Comparison of ENCODE assay signal across 9 mouse cellular contexts in genomic region chr10:60066524-60066923, GRCm38 (mm10). TPM values are rescaled to one million over a fixed set of nuclear protein-coding genes. Genes with fewer than 3 reads are reported as not detected.
A peak's percentile ranks its signal among the peaks of the same experiment; 100 is the strongest.
DNase-seq lines count a peak whose midpoint lies in the region; ATAC-seq lines count a peak whose summit lies in the region.
"Had no signal": no experiment of that assay in that cellular context is flagged by ENCODE, and none has a peak within 500 bp of the region (broad histone marks: within the 10 kb centered on the region; RNA-seq: fewer than 3 reads in every experiment).

No protein-coding gene starts in this region.

- no peak overlapping the region for H3K4me3 ChIP-seq in heart, embryonic 10.5 days
- H3K4me3 ChIP-seq: embryonic facial prominence, embryonic 12.5 days had no signal

- peak; percentile 17 to 18 for DNase-seq in heart, adult 9 months (ENCODE audit: low spot score in 2 of 2)
- DNase-seq in heart, embryonic 10.5 days (ENCODE audit: low spot score), result no peak
- DNase-seq in CD4-positive helper T cell, adult 2 months (ENCODE audit: low read depth, low spot score), result peak; percentile 53
- peak; percentile 67 for DNase-seq in ZHBTc4 (ENCODE audit: low read depth, low spot score)
- DNase-seq in left cerebral cortex, postnatal 4 days, result peak; percentile 32
- peak; percentile 72 for DNase-seq in retina, embryonic 14.5 days (ENCODE audit: low spot score)
- DNase-seq in gastrocnemius, postnatal 14 days, result no peak

- intact Hi-C loops in left cerebral cortex, postnatal 4 days (cut with DNase I), result no loop called here
- intact Hi-C loops in gastrocnemius, postnatal 14 days (cut with DNase I; ENCODE audit: low total_unique reads), result loop anchor here (5.0 kb wide), 1 partner anchor 174 kb away; no protein-coding TSS in a partner anchor

- H3K36me3 ChIP-seq in heart, embryonic 10.5 days, result peaks cover 3% of the 10 kb centered on the region; the same call in 1 of the 2 replicates

- peaks cover 4% of the 10 kb centered on the region for H3K4me1 ChIP-seq in heart, embryonic 10.5 days
- H3K4me1 ChIP-seq: embryonic facial prominence, embryonic 12.5 days had no signal

- WGBS in heart, embryonic 10.5 days, result 67% methylated on average over 3 of the region's 3 CpGs

- H3K9me3 ChIP-seq in heart, embryonic 10.5 days, result no peaks in the 10 kb centered on the region
- H3K9me3 ChIP-seq: embryonic facial prominence, embryonic 12.5 days had no signal

- no peak overlapping the region for H3K27ac ChIP-seq in heart, embryonic 10.5 days
- H3K27ac ChIP-seq: embryonic facial prominence, embryonic 12.5 days had no signal

- H3K27me3 ChIP-seq in heart, embryonic 10.5 days (ENCODE audit: insufficient read depth, poor library complexity, severe bottlenecking), result peaks cover 22% of the 10 kb centered on the region
- H3K27me3 ChIP-seq: embryonic facial prominence, embryonic 12.5 days had no signal

- peak; percentile 64; the same call in 1 of the 2 replicates for ATAC-seq in erythroid progenitor cell, adult 5-6 weeks (replicated peaks; ENCODE audit: low FRiP score, poor library complexity, severe bottlenecking)

RNA-seq across cellular contexts. Expression of gene Spock2, which starts 39.5 kb away (rescaled TPM):
- polyA plus RNA-seq in heart, embryonic 10.5 days (2016; fragmentation: Nextera tagmentation; extraction: Ambion mirVana), result 0.65 and 0.85 TPM in 2 replicates
- not detected in 2 replicates for total RNA-seq in erythroid progenitor cell, adult 5-6 weeks (2015; ENCODE audit: low replicate concordance)
- not detected in 2 replicates for total RNA-seq in erythroid progenitor cell, adult 5-6 weeks (2017; ENCODE audit: low replicate concordance)
- total RNA-seq in left cerebral cortex, postnatal 4 days (2021), result 100 to 1,000 TPM; 312 to 345 TPM
- 10 to 100 TPM in 1 of 2 experiments, 1 to 10 TPM in 1; 6.2 to 10.5 TPM for total RNA-seq in gastrocnemius, postnatal 14 days (2021)

Comparison
In these comparisons a context has a peak if more than half of its experiments do, and no peak if none do; other contexts are left out.
1. DNase-seq: peak in heart, adult 9 months (2 of 2), CD4-positive helper T cell, adult 2 months (single experiment), ZHBTc4 (single experiment), left cerebral cortex, postnatal 4 days (single experiment) and retina, embryonic 14.5 days (single experiment); none in heart, embryonic 10.5 days (single experiment) and gastrocnemius, postnatal 14 days (single experiment).
2. RNA of gene Spock2, which starts 39.5 kb away (total RNA-seq): 312 to 345 TPM in left cerebral cortex, postnatal 4 days; 6.2 to 10.5 TPM in gastrocnemius, postnatal 14 days and not detected in erythroid progenitor cell, adult 5-6 weeks; every median in the first group is over 10 times any median in the second.